Mouse (Mus musculus) erythroid progenitor cell, adult 5-6 weeks (primary cell): Measurements from ENCODE around the gene Cks1b. TPM values are rescaled to one million over a fixed set of nuclear protein-coding genes. Genes with fewer than 3 reads are reported as not detected.

ENCODE experiments used
- ATAC-seq: replicated peaks from 2 replicates; pipeline ENCODE4 v1.8.0; 2016; ENCODE audit warnings: moderate number of reproducible peaks, mild to moderate bottlenecking, moderate TSS enrichment, inconsistent platforms; ENCODE audit not compliant: poor library complexity, low FRiP score, severe bottlenecking
- total RNA-seq, 2 experiments: library from RNA; stranded (forward) in 1 of 2; stranded (reverse) in 1 of 2; fragments of 150-400 nt in 1 of 2; fragments of 186-747, 209-891 nt in 1 of 2; gene quantifications; 2 replicates each; pipeline versions ENCODE4 v1.2.3 to v1.2.4; 2015 to 2017; ENCODE audit warnings: low replicate concordance in 2 of 2

Gene Cks1b
- 245 and 268 TPM in 2 replicates for total RNA-seq (2015; ENCODE audit: low replicate concordance)
- total RNA-seq (2017; ENCODE audit: low replicate concordance) = 102 and 103 TPM in 2 replicates

GRCm38 (mm10) chr3:89418170-89418860 lies at the start of gene Cks1b, which contains the start of gene Shc1:
Gene Cks1b (minus strand): TSS chr3:89418383.
Gene Shc1 (plus strand): TSS chr3:89418443.
- ATAC-seq = peak; percentile 83

- peak; percentile 83 for ATAC-seq
These were observed 41.0 kb upstream of the Cks1b start for GRCm38 (mm10) chr3:89458965-89459807.

GRCm38 (mm10) chr3:89458372-89458964 lies 40.3 kb upstream of the Cks1b start:
- peak; percentile 67 for ATAC-seq

- ATAC-seq = peak; percentile 50
These were observed 38.8 kb upstream of the Cks1b start for GRCm38 (mm10) chr3:89456726-89457665.

DNA sequence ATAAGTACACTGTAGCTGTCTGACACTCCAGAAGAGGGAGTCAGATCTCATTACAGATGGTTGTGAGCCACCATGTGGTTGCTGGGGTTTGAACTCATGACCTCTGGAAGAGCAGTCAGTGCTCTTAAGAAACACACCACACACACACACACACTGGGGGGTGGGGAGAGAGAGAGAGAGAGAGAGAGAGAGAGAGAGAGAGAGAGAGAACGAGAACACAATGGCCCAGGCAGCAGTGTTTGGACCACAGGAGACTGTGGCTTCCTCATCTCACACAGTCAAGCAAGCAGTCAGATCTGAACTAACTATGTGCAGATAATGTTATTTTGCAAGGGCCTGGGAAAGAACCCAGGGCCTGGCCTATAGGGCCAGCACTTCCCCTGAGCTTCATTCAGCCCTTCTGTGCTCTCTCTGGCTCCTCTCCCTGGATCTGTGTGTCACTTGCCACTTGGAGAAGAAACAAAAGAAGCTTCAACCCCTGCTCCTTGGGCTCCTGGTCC lies 37.7 kb upstream of the Cks1b start:
- ATAC-seq = no peak

- ATAC-seq = no peak
These were observed 36.4 kb upstream of the Cks1b start, which contains the start of gene Pmvk for GRCm38 (mm10) chr3:89454401-89455177. Gene Pmvk (plus strand): TSS chr3:89454541.

DNA sequence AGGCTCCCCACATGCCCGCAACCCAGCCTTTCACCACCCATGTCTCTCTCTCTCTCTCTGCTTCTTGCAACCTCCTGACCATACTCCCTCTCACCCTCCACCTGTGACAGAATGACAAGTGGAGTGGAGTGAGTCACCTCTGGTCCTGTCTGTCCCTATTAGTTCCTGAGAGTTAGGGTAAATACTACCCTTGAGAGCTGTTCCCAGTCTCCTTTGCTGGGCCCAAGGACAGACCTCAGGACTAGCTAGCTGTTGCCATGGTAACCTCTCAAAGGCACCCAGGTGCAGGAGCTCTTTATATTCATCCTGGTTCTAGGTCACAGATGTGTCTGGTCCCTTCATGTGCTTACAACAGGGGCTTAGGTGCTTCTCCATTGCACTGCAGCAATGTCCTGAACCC lies 33.7 kb upstream of the Cks1b start:
- no peak for ATAC-seq

DNA sequence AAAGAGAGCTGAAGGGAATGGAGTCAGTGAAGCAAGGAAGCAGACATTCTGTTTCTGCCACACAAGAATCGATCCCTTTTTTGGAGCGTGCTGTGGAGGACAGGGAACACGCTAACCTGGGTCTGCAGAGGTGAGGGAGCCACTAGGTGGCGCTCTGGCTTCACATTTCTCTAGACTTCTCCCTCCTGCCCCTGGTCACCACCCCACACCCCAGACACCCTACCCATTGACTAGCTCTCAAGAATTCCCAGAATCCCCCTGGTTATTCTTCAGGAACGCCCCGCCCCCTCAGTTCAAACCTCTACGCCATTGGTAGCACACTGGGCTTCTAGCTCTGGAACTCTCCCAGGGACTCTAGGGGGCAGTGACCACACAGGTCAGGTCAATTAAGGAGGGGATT lies 31.4 kb upstream of the Cks1b start:
- peak; percentile 82 for ATAC-seq

DNA sequence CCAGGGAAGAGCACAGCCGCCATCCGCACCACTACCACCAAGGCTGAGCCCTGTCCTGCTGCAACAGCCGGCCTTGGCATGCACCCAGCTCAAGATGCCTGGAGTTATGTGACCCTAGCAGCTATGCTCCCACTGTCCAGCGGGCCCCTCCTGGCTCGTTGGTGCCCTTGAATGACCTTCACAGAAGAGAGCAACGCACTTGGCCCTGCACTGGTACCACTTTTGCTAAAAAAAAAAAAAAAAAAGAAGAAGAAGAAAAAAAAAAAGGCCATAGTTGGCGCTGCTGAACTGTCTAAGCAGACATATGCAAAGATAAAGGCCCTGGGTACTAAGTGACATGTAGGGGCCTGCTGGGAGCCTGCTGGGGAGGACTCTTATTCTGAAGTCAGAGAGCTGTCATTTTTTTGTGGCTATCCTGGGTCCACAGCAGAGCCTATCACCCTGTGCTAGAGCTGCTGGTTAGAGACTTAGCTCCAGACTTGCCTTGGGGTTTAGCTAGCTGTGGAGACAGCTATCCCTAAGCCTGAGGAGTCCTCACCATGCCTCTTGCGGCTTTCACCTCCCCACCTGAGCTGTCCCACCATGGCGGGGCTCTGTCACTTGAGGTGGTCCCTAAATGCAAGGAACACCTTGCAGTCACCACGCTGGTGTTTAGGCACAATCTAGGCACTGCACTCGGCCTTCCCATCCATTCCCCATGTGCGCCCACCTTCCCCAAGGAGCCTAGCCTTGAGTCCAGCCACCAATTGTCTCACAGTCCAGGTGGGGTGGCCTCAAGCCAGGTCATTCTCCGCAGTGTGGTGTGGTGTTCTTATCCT lies 30.7 kb upstream of the Cks1b start:
- ATAC-seq = peak; percentile 80

DNA sequence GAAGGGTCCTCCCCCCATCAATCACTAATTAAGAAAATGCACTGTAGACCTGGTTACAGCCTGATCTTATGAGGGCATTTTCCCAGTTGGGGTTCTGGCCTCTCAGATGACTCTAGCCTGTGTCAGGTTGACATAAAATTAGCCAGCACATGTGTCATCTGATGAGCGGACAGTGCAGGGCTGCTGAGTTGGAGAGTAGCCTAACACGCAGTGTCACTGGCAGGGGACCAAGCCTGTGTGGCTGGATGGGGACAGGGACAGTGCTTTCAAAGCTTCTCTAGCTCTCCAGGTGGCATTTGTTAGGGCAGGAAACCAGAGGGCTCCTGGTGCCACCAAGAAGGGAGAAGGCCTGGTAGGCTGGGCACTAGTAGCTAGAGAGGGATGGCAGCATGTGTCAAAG lies 22.5 kb upstream of the Cks1b start:
- ATAC-seq = no peak

GRCm38 (mm10) chr3:89437269-89437668 lies 19.1 kb upstream of the Cks1b start:
- no peak for ATAC-seq

DNA sequence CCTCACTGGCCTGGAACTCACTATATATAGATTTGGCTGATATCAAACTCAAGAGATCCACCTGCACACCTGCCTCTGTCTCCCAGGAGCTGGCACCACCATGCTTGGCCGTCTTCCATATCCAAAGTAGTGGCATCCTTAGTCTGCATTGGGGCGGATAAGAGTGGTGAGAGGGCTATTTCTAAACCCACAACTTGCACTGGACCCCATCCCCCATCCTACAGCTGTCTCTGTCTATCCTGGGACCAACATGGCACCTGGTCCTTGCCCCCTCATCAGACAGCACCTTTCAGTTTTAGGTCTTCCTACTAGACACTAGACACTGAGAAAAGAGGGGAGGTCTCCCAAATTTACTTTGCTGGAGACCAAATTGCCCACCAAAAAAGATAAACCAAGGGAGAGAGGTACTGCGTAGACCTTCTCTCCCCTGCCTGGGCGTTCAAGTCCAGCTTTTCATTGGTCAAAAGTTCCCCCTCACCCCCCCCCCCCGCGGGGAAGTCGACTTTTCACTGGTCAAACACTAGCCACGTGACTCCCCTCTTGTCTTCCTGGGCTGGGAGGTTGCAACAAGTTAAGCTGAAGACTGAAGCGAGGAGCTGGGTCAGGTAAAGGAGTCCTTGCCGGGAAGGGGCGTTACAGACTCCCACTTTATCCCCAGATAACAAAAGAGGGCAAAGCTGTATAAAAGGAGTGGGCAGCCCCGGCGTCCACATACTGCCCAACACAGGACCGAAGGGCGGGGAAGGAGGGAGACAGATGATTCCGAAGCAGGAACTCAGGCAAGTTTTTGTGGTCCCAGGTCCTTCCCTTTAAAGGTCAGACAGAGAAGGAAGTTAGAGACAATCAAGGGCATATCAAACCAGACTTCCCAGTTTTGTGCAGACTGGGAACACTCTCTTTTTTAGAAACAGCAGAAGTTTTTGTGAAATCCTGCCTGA lies 18.3 kb upstream of the Cks1b start, which contains the start of gene Pbxip1:
Gene Pbxip1 (plus strand): TSS at position 531 of the 938 bp plus-strand sequence.
- ATAC-seq = peak; percentile 78

DNA sequence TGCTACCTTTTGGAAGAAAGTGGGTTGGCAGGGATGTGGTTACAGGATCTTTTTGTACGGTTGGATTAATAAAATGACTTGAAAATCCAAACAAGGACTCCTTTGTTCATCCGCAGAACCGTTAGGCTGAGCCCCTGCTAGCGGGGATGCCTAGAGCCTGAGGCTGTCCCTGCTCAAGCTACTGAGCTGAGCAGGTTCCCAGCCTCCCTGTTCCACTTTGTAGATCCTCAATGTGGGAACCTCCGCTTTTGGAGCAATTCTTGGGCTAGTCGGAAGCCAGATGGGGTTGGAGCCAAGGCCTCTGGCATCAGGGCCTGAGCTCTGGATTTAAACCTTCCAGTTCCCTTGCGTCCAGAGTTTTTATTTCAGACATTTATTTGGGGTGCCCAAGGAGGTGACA lies 16.9 kb upstream of the Cks1b start:
- no peak for ATAC-seq

- ATAC-seq = no peak
These were observed 16.3 kb upstream of the Cks1b start for GRCm38 (mm10) chr3:89434532-89434931.

GRCm38 (mm10) chr3:89432606-89433005 lies 14.4 kb upstream of the Cks1b start:
- no peak for ATAC-seq
